Mouse (Mus musculus): Measurements from ENCODE around the gene Nhsl1. TPM values are rescaled to one million over a fixed set of nuclear protein-coding genes. Genes with fewer than 3 reads are reported as not detected.

Gene Nhsl1
- polyA plus RNA-seq, 1 experiment from 2014 or later = 16.7 TPM

GRCm38 (mm10) chr10:18408128-18408527 is 89.3 kb downstream of the Nhsl1 start:
- H3K9me3 ChIP-seq (ENCODE audit: control insufficient read depth, low read length) = no peaks in the 10 kb centered on the region
- 3% methylated on average over 11 of the region's 11 CpGs for WGBS
- H3K4me3 ChIP-seq (ENCODE audit: low read depth, low read length) = peak overlapping the region; percentile 55
- peaks cover 10% of the 10 kb centered on the region; the same call in 1 of the 2 replicates for H3K4me1 ChIP-seq (replicated peaks; ENCODE audit: control insufficient read depth, insufficient read depth, low read length)
- no peaks in the 10 kb centered on the region for H3K36me3 ChIP-seq (ENCODE audit: control insufficient read depth, insufficient read depth, low read length)
- H3K27me3 ChIP-seq (ENCODE audit: control insufficient read depth, insufficient read depth, low read length) = no peaks in the 10 kb centered on the region
- peak overlapping the region; percentile 87 for H3K4me2 ChIP-seq (ENCODE audit: low read depth, low read length, severe bottlenecking)
- ATAC-seq (replicated peaks; ENCODE audit: low FRiP score) (no peak; the same call in 1 of the 2 replicates), DNase-seq (ENCODE audit: low spot score) (peak; percentile 58)
- H3K9ac ChIP-seq (ENCODE audit: low read length) = peak overlapping the region; percentile 79
- peak overlapping the region; percentile 70 for H3K27ac ChIP-seq (ENCODE audit: low read depth, low read length)

GRCm38 (mm10) chr10:18408635-18409034 is 89.8 kb downstream of the Nhsl1 start:
- ATAC-seq (replicated peaks; ENCODE audit: low FRiP score) = no peak
- 23% methylated on average over 9 of the region's 9 CpGs for WGBS
- H3K4me3 ChIP-seq (ENCODE audit: low read depth, low read length) = peak overlapping the region; percentile 55
- H3K36me3 ChIP-seq (ENCODE audit: control insufficient read depth, insufficient read depth, low read length) = no peaks in the 10 kb centered on the region
- peak overlapping the region; percentile 79 for H3K9ac ChIP-seq (ENCODE audit: low read length)
- H3K27ac ChIP-seq (ENCODE audit: low read depth, low read length) = 0 out of 2 replicates have a peak overlapping the region, but pooled peaks have one; percentile 48
- H3K27me3 ChIP-seq (ENCODE audit: control insufficient read depth, insufficient read depth, low read length) = no peaks in the 10 kb centered on the region
- peak overlapping the region; percentile 87 for H3K4me2 ChIP-seq (ENCODE audit: low read depth, low read length, severe bottlenecking)
- DNase-seq (ENCODE audit: low spot score) = no peak
- no peaks in the 10 kb centered on the region for H3K9me3 ChIP-seq (ENCODE audit: control insufficient read depth, low read length)
- H3K4me1 ChIP-seq (replicated peaks; ENCODE audit: control insufficient read depth, insufficient read depth, low read length) = peaks cover 10% of the 10 kb centered on the region; the same call in 1 of the 2 replicates

- H3K36me3 ChIP-seq (ENCODE audit: control insufficient read depth, insufficient read depth, low read length) = no peaks in the 10 kb centered on the region
- peaks cover 10% of the 10 kb centered on the region; the same call in 1 of the 2 replicates for H3K4me1 ChIP-seq (replicated peaks; ENCODE audit: control insufficient read depth, insufficient read depth, low read length)
- ATAC-seq (replicated peaks; ENCODE audit: low FRiP score) = no peak
- no peaks in the 10 kb centered on the region for H3K27me3 ChIP-seq (ENCODE audit: control insufficient read depth, insufficient read depth, low read length)
- peak overlapping the region; percentile 79 for H3K9ac ChIP-seq (ENCODE audit: low read length)
- peak overlapping the region; percentile 48 for H3K27ac ChIP-seq (ENCODE audit: low read depth, low read length)
- peak overlapping the region; percentile 55 for H3K4me3 ChIP-seq (ENCODE audit: low read depth, low read length)
- peak overlapping the region; percentile 87 for H3K4me2 ChIP-seq (ENCODE audit: low read depth, low read length, severe bottlenecking)
- WGBS = 15% methylated on average over 2 of the region's 2 CpGs
- no peak for DNase-seq (ENCODE audit: low spot score)
- H3K9me3 ChIP-seq (ENCODE audit: control insufficient read depth, low read length) = no peaks in the 10 kb centered on the region
Measured at GRCm38 (mm10) chr10:18409068-18409467, 90.3 kb downstream of the Nhsl1 start.

GRCm38 (mm10) chr10:18411266-18411665 is 92.5 kb downstream of the Nhsl1 start:
- no peak for DNase-seq (ENCODE audit: low spot score)
- no peak overlapping the region for H3K4me3 ChIP-seq (ENCODE audit: low read depth, low read length)
- ATAC-seq (replicated peaks; ENCODE audit: low FRiP score) = no peak
- no peaks in the 10 kb centered on the region for H3K27me3 ChIP-seq (ENCODE audit: control insufficient read depth, insufficient read depth, low read length)
- H3K27ac ChIP-seq (ENCODE audit: low read depth, low read length) = no peak overlapping the region
- no peaks in the 10 kb centered on the region for H3K9me3 ChIP-seq (ENCODE audit: control insufficient read depth, low read length)
- 51% methylated on average over 2 of the region's 2 CpGs for WGBS
- no peak overlapping the region for H3K4me2 ChIP-seq (ENCODE audit: low read depth, low read length, severe bottlenecking)
- H3K9ac ChIP-seq (ENCODE audit: low read length) = no peak overlapping the region
- H3K36me3 ChIP-seq (ENCODE audit: control insufficient read depth, insufficient read depth, low read length) = no peaks in the 10 kb centered on the region
- H3K4me1 ChIP-seq (replicated peaks; ENCODE audit: control insufficient read depth, insufficient read depth, low read length) = peaks cover 10% of the 10 kb centered on the region; the same call in 1 of the 2 replicates

GRCm38 (mm10) chr10:18415946-18416345 is 97.2 kb downstream of the Nhsl1 start:
- Histone ChIP-seq H3K27me3 (ENCODE audit: control insufficient read depth, insufficient read depth, low read length) (no peaks in the 10 kb centered on the region), H3K4me2 (ENCODE audit: low read depth, low read length, severe bottlenecking) (no peak overlapping the region), H3K27ac (ENCODE audit: low read depth, low read length) (no peak overlapping the region), H3K9me3 (ENCODE audit: control insufficient read depth, low read length) (no peaks in the 10 kb centered on the region), H3K9ac (ENCODE audit: low read length) (no peak overlapping the region), H3K4me3 (ENCODE audit: low read depth, low read length) (no peak overlapping the region), H3K36me3 (ENCODE audit: control insufficient read depth, insufficient read depth, low read length) (no peaks in the 10 kb centered on the region), H3K4me1 (replicated peaks; ENCODE audit: control insufficient read depth, insufficient read depth, low read length) (no peaks in the 10 kb centered on the region)
- DNase-seq (ENCODE audit: low spot score) (no peak), ATAC-seq (replicated peaks; ENCODE audit: low FRiP score) (no peak)
- WGBS = 94% methylated on average over 11 of the region's 11 CpGs

- Histone ChIP-seq H3K4me2 (ENCODE audit: low read depth, low read length, severe bottlenecking) (no peak overlapping the region), H3K9me3 (ENCODE audit: control insufficient read depth, low read length) (no peaks in the 10 kb centered on the region), H3K27ac (ENCODE audit: low read depth, low read length) (no peak overlapping the region), H3K4me1 (replicated peaks; ENCODE audit: control insufficient read depth, insufficient read depth, low read length) (peaks cover 4% of the 10 kb centered on the region; the same call in 1 of the 2 replicates), H3K4me3 (ENCODE audit: low read depth, low read length) (no peak overlapping the region), H3K27me3 (ENCODE audit: control insufficient read depth, insufficient read depth, low read length) (no peaks in the 10 kb centered on the region), H3K9ac (ENCODE audit: low read length) (no peak overlapping the region), H3K36me3 (ENCODE audit: control insufficient read depth, insufficient read depth, low read length) (no peaks in the 10 kb centered on the region)
- DNase-seq (ENCODE audit: low spot score) = no peak
- 44% methylated on average over 7 of the region's 7 CpGs for WGBS
- ATAC-seq (replicated peaks; ENCODE audit: low FRiP score) = no peak
Measured at GRCm38 (mm10) chr10:18418160-18418559, 99.4 kb downstream of the Nhsl1 start.

GRCm38 (mm10) chr10:18419508-18419907 is 100.7 kb downstream of the Nhsl1 start:
- ATAC-seq (replicated peaks; ENCODE audit: low FRiP score) = no peak
- no peak overlapping the region for H3K27ac ChIP-seq (ENCODE audit: low read depth, low read length)
- H3K27me3 ChIP-seq (ENCODE audit: control insufficient read depth, insufficient read depth, low read length) = no peaks in the 10 kb centered on the region
- no peaks in the 10 kb centered on the region for H3K36me3 ChIP-seq (ENCODE audit: control insufficient read depth, insufficient read depth, low read length)
- no peak overlapping the region for H3K4me2 ChIP-seq (ENCODE audit: low read depth, low read length, severe bottlenecking)
- H3K4me1 ChIP-seq (replicated peaks; ENCODE audit: control insufficient read depth, insufficient read depth, low read length) = peaks cover 4% of the 10 kb centered on the region; the same call in 1 of the 2 replicates
- H3K9me3 ChIP-seq (ENCODE audit: control insufficient read depth, low read length) = no peaks in the 10 kb centered on the region
- H3K9ac ChIP-seq (ENCODE audit: low read length) = no peak overlapping the region
- WGBS = 80% methylated on average over 10 of the region's 10 CpGs
- no peak overlapping the region for H3K4me3 ChIP-seq (ENCODE audit: low read depth, low read length)
- DNase-seq (ENCODE audit: low spot score) = no peak

- no peak overlapping the region for H3K9ac ChIP-seq (ENCODE audit: low read length)
- H3K9me3 ChIP-seq (ENCODE audit: control insufficient read depth, low read length) = no peaks in the 10 kb centered on the region
- no peak overlapping the region for H3K27ac ChIP-seq (ENCODE audit: low read depth, low read length)
- H3K4me3 ChIP-seq (ENCODE audit: low read depth, low read length) = no peak overlapping the region
- peaks cover 4% of the 10 kb centered on the region; the same call in 1 of the 2 replicates for H3K4me1 ChIP-seq (replicated peaks; ENCODE audit: control insufficient read depth, insufficient read depth, low read length)
- no peaks in the 10 kb centered on the region for H3K36me3 ChIP-seq (ENCODE audit: control insufficient read depth, insufficient read depth, low read length)
- H3K4me2 ChIP-seq (ENCODE audit: low read depth, low read length, severe bottlenecking) = no peak overlapping the region
- ATAC-seq (replicated peaks; ENCODE audit: low FRiP score) (no peak), DNase-seq (ENCODE audit: low spot score) (no peak)
- H3K27me3 ChIP-seq (ENCODE audit: control insufficient read depth, insufficient read depth, low read length) = no peaks in the 10 kb centered on the region
- WGBS = 88% methylated on average over 6 of the region's 6 CpGs
Measured at GRCm38 (mm10) chr10:18420259-18421000, 101.6 kb downstream of the Nhsl1 start.

GRCm38 (mm10) chr10:18422968-18423367 is 104.2 kb downstream of the Nhsl1 start:
- ATAC-seq (replicated peaks; ENCODE audit: low FRiP score) = no peak
- Histone ChIP-seq H3K27me3 (ENCODE audit: control insufficient read depth, insufficient read depth, low read length) (no peaks in the 10 kb centered on the region), H3K9ac (ENCODE audit: low read length) (no peak overlapping the region), H3K4me3 (ENCODE audit: low read depth, low read length) (no peak overlapping the region), H3K4me1 (replicated peaks; ENCODE audit: control insufficient read depth, insufficient read depth, low read length) (peaks cover 4% of the 10 kb centered on the region; the same call in 1 of the 2 replicates), H3K27ac (ENCODE audit: low read depth, low read length) (no peak overlapping the region), H3K36me3 (ENCODE audit: control insufficient read depth, insufficient read depth, low read length) (no peaks in the 10 kb centered on the region; the same call in 1 of the 2 replicates), H3K9me3 (ENCODE audit: control insufficient read depth, low read length) (no peaks in the 10 kb centered on the region), H3K4me2 (ENCODE audit: low read depth, low read length, severe bottlenecking) (no peak overlapping the region)
- DNase-seq (ENCODE audit: low spot score) = no peak
- WGBS = 21% methylated on average over 3 of the region's 3 CpGs

All from forebrain, embryonic 11.5 days (tissue).